Mouse (Mus musculus): ENCODE results near the gene Jag1.

The Jag1 gene

GRCm38 (mm10) chr2:137099211-137099734, 17.2 kb downstream of the Jag1 start:
- DNase-seq = no peak

- no peak for DNase-seq
Measured at GRCm38 (mm10) chr2:137098269-137099035, 18.0 kb downstream of the Jag1 start.

GRCm38 (mm10) chr2:137096981-137097460, 19.4 kb downstream of the Jag1 start:
- DNase-seq = no peak

GRCm38 (mm10) chr2:137094301-137094700, 22.1 kb downstream of the Jag1 start:
- no peak for DNase-seq

GRCm38 (mm10) chr2:137093298-137093630, 23.2 kb downstream of the Jag1 start:
- DNase-seq = no peak

GRCm38 (mm10) chr2:137092523-137093297, 23.7 kb downstream of the Jag1 start:
- no peak for DNase-seq

GRCm38 (mm10) chr2:137091766-137092522, 24.5 kb downstream of the Jag1 start:
- DNase-seq = no peak

GRCm38 (mm10) chr2:137087705-137088104, 28.7 kb downstream of the Jag1 start:
- DNase-seq = no peak

- no peak for DNase-seq
Measured at GRCm38 (mm10) chr2:137086621-137087395, 29.6 kb downstream of the Jag1 start.

GRCm38 (mm10) chr2:137085257-137085656, 31.2 kb downstream of the Jag1 start:
- DNase-seq = no peak

GRCm38 (mm10) chr2:137082896-137083620, 33.4 kb downstream of the Jag1 start:
- no peak for DNase-seq

GRCm38 (mm10) chr2:137081001-137081400, 35.4 kb downstream of the Jag1 start:
- DNase-seq = no peak

- DNase-seq = no peak
Measured at GRCm38 (mm10) chr2:137080468-137080867, 36.0 kb downstream of the Jag1 start.

GRCm38 (mm10) chr2:137079721-137080320, 36.6 kb downstream of the Jag1 start:
- no peak for DNase-seq

- DNase-seq = no peak
Measured at GRCm38 (mm10) chr2:137078771-137079170, 37.7 kb downstream of the Jag1 start.

GRCm38 (mm10) chr2:137074313-137074620, 42.2 kb downstream of the Jag1 start:
- DNase-seq = no peak

- no peak for DNase-seq
Measured at GRCm38 (mm10) chr2:137073473-137074312, 42.8 kb downstream of the Jag1 start.

- no peak for DNase-seq
Measured at GRCm38 (mm10) chr2:137067479-137068110, 48.8 kb downstream of the Jag1 start.

GRCm38 (mm10) chr2:137064513-137064912, 51.9 kb downstream of the Jag1 start:
- DNase-seq = no peak

- no peak for DNase-seq
Measured at GRCm38 (mm10) chr2:137063829-137064228, 52.6 kb downstream of the Jag1 start.
